Mouse (Mus musculus) yolk sac, embryonic 10.5 days (tissue): ENCODE measurements around the gene Ccdc89.
A peak's percentile ranks its signal among the peaks of the same experiment; 100 is the strongest.

Experiments used
- DNase-seq: peaks from one replicate; pipeline ENCODE4 v3.0.0-alpha.2; 2017; ENCODE audit warnings: low spot score

Ccdc89 gene

DNA sequence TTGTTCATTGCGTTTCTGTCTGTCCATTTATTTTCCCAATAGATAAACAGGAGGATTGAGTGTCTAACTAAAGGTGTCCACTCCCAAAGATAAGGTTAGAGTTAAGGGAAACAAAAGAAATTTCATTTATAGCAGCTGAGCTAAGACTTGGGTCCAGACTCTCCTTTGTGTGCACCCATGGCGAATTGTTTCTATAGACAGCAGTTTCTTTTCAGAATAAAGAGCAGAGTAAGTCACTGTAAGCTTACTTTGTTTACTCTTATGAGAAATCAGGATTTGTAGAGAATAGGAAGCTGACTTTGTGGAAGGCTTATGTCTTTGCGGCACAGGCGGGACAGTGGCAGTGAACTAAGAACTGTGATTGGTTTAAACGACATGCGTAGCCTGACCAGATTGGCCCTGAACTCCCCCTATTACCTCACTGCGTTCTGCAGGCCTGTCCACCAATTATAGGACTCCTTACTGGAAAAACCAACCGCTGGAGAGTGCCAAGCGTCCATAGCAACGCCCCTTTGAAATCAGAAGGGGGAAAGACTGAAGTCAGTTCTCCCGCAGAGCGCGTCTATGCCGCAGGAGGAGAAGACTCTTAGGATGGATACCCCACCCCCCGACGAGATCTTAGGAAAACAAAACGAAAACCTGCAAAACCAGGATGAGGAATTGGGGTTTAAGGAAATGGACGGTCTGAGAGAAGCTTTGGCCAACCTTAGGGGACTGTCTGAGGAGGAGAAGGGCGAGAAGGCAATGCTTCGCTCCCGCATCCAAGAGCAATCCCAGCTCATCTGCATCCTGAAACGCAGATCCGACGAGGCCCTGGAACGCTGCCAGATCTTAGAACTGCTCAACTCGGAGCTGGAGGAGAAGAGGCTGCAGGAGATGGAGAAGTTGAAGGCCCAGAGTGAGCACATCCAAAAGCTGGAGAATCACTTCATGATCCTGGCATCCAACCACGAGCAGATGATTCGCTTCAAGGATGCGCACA, at the start of gene Ccdc89:
Ccdc89 (plus strand) TSS at position 558 of the 982 bp plus-strand sequence.
- DNase-seq, result peak; percentile 81

DNA sequence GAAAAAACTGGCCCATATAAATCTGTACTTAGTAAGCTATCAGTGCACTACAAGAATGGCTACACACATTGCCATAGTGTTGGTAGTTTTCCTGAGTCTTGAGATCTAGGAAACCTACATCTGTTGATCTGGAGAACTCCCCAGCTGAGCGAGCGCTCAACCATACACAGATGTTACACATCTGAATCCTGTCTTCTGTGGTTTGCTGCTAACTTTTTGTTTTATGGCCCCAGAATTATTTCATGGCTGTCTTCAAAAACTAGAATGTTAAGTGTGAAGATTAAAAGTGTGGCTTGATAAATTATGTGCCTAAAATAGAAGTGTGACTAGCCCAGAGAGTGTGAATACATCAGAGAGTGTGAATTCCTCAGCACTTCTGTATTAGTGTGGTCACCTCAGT, 42.0 kb upstream of the Ccdc89 start:
- no peak for DNase-seq

DNA sequence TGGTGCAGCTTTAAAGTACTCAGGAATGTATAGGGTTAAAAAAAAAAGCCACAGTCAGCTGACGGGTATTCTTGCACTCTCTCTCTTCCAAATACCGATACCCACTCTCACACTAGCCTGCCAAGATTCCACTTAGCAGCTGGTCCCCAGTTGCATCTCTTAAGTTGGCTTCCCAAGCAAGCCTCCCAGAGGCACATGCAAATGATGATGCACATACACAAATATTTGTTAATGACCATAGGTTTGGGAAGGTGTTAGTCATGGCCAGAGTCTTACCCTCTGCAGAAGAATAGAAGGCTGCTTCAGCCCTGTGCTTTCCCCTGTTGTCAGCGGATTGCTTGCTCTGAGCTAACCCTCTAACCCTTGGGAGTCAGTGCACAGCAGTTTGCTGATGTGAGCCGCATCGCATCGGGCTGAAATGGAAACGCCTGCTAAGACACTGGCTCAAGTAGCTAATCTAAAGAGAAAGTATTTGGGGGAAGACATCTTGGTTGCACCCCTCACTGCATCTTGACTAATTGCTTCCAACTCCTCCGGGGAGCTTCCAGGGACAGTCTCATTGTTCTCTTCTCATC, 39.4 kb upstream of the Ccdc89 start:
- no peak for DNase-seq

DNA sequence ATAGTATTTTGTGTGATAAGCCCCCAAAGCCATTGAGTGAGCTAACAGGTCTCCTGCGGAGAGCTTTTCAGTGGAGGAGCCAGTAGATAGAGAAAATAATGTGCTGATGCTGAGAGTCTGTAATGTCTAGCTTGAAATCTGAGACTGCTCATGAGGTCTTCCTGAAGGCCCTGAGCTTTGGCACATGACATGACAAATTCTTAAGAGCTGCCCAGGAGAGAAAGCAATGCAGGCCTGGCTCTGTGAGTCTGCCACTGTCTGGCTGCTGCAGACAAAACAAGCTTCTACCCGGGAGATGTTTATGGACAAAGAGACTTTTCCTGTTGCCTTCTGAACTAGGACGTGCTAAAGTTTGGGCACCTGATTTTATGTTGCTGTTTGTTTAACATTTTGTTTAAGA, 36.6 kb upstream of the Ccdc89 start:
- no peak for DNase-seq

DNA sequence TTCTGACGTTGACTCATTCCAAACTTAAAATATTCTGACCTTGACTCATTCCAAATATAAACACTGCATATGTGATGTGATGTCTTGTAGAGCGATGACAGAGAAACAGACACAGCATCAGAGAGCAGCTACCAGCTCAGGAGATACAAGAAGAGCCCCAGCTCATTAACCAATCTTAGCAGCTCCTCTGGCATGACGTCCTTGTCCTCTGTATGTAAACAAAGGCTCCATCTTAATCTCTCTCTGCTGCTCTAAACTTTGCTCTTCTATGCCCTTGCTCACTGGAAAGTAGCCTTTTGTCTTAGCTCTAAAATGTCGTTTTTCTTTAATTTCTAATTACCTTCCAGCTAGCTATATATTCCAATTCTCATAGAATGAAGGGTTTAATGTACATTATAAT, 31.3 kb upstream of the Ccdc89 start:
- no peak for DNase-seq

DNA sequence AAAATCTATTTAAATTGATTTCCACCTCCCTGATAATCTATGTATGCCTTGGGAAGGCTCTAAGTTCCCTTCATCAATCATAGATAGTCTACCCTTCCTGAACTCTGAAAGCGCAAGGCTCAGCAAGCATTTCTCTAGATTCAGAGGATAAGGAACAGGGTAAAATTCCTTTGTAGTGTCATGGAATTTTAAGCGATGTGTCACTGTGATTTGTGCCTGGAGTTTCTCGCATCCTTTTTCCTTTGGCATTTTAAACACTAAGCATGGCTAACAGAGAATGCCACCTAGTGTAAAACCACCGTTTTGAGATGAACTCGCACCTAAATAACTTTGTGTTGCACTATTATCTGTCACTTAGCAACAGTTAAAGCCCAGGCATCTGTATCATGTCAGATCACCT, 30.4 kb upstream of the Ccdc89 start:
- no peak for DNase-seq

DNA sequence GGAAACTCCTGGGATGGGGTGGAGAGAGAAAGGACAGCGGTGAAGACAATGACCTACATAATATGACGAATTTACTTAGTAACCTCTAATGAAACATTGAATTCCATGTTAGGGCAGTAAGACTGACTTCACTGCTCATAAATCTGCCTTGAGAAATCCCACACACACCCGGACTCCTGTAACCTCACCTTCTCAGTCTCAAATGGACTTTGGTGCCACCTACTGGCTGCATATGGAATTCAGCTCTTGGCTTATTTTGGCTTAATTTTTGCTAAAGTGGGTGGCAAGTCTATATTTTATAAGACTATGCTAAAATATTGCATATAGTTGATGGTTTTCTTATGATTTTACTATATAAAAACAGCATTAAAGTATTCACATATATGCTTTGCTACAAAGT, 16.4 kb upstream of the Ccdc89 start:
- no peak for DNase-seq

DNA sequence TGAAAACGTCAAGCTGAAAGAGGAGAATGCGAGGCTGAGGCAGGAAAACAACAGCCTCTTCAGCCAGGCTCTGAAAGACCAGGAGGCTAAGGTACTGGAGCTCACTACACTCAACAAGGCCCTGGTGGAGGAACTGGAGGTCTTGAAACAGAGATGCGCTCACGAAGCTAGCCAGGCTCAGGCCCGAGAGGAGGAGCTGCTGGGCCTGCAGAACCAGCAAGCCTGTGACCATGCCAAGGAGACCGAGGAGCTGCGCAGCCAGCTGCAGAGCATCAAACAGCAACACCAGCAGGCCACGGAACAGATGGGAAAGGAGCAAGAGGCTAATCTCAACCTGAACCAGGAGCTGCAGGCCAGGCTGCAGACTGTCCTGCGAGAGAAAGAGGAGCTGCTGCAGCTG, 629 bp downstream of the Ccdc89 start:
- no peak for DNase-seq

DNA sequence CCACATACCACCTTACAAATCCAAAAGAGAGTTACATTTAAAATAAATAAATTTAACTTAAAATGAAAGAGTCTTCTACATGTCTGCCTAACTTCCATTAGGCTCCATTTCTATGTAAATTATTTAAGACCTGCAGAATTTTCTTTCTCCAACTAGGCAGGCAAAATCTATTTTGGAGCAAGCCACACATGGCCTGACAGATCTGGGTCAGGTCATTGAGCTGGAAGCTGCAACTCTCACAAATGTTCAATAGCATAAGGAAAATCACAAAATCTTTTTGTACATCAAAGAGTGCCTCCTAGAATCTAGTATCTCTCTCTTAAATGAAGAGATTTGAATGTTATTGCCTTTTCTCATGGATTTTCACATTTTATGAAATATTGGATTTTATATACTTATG, 5.8 kb downstream of the Ccdc89 start:
- DNase-seq, result no peak

DNA sequence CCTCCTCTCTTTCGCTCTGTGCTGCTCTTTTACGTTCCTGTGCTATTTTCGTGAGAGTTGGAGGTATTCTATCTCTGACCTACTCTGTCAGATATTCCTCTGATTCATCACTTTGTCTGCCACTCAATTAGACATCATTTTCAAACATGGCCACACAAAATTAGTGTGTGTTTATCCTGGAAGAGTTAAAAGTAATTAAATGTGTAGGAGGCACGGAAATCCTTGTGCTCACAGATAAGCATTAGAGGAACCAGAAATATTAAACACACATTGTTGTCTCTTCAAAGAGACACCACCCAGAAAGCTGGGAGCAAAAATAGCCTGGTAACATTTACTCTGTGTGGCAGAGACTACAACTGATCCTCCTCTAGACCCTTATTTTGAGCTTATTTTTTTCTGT, 13.7 kb downstream of the Ccdc89 start:
- DNase-seq, result no peak

DNA sequence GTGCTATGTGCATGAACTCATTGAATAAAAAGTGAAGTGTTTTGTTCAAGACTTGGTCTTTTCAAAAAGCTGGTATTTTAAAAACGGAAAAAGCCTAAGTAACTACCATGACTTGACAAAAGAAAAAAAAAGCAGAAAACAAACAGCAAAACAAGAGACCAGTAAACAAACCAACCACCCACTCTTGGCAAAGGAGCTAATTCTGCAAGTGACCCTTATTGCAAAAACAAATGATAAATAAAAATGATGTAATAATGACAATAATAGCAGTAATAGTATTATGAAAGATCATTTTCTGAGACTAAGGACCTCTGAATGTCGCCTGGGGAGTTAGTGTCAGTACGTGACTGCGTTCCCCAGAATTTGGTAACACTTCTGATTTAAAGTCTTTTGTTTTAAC, 15.7 kb downstream of the Ccdc89 start:
- DNase-seq, result no peak

DNA sequence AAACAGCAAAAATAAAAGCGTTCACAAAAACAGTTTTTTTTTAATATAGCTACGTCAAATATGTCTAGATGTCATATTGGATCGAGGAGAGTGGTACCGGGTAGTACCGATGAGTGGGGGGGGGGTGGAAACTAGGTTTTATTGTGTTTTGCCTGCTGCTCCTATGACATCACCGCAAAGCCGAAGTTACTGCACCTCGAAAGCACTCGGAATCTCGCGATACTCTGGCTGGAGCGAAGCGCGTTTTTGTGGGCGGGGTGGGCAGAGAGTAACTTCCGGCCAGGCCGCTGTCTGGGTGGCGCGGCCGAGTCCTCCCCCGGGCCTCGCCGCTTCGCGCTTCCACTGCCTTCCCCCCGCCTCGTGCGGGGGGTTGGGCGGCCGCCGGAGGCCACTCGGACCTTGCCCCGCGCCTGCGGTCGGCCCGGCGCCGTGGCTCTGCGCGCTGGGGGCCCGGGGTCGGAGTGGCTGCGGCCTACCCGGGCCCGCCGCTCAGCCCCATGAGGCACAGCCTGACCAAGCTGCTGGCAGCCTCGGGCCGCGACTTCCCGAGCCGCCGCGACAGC, 16.2 kb downstream of the Ccdc89 start, which contains the start of gene Crebzf:
Crebzf (plus strand) TSS at position 212 of the 563 bp plus-strand sequence.
- peak; percentile 97 for DNase-seq

DNA sequence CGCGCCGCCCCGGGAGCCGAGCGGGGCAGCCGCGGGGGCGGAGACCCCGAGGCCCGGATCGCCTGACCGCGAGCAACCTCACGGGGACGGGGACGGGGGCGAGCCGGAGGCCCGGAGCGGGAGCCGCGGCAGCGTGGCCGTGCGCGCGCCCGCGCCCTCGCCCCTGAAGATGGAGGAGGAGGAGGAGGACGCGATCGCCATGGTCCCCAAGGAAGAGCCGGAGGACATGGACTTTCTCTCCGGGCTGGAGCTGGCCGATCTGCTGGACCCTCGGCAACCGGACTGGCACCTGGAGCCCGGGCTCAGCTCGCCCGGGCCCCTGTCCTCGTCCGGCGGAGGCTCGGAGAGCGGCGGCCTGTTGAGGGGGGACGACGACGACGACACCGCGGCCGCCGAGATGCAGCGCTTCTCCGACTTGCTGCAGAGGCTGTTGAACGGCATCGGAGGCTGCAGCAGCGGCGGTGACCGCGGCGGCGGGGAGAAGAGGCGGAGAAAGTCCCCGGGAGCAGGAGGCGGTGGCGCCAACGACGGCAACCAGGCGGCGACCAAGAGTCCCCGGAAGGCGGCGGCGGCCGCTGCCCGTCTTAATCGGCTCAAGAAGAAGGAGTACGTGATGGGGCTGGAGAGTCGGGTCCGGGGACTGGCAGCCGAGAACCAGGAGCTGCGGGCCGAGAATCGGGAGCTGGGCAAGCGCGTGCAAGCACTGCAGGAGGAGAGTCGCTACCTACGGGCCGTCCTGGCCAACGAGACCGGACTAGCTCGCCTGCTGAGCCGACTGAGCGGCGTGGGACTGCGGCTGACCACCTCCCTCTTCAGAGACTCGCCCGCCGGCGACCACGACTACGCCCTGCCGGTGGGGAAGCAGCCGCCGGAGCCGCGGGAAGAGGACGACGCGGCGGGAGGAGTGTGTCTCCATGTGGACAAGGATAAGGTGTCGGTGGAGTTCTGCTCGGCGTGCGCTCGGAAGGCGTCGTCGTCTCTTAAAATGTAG, 17.0 kb downstream of the Ccdc89 start:
- peak; percentile 65 for DNase-seq

DNA sequence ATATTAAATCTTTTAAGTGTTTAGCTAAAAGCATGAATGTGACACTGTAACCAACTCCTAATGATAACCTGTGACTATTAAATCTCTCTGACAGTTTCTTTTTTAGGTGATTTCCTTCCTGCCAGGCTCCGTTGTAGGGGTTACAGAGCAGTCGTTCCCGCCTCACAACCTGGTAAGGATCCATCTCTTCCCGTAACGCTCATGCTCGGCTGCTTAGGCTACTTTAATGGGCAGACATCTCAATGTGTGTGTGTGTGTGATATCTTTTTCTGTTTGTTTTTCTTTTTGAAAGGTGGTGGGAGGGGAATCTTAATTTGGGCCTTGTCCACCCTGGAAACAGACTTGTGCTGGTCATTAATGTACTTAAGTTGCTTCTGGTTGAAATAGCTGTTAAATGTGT, 17.8 kb downstream of the Ccdc89 start:
- DNase-seq, result no peak

DNA sequence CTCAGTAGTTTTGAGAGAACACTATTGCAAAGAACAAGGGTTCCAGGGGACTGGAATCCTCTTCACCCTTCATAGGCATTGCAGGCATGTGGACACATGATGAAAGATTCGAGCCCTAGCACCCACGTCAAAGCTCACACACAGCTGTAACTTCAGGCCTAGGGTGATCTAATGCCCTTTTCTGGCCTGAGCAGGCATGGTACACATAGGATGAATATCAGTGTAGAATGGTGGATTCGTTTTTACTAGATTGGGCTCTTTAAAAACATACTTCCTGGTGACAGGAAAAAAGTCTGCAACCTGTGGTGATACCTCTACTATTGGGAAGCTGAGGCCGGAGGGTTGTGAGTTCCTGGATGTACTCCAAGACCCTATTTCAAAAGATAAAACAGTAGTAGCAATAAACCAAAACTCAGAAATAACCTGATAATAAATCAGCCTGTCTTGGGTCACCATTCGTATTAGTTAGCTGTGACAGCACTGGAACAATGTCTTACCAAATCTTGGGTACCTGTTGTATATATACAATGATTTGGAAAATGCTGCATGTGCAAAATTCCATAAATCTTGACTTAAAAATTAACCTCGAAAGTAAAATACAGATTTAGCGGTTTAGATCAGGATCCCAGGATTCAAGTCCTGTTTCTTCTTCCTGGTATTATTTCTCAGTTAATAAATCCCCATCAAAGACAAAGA, 29.9 kb downstream of the Ccdc89 start:
- DNase-seq, result no peak

DNA sequence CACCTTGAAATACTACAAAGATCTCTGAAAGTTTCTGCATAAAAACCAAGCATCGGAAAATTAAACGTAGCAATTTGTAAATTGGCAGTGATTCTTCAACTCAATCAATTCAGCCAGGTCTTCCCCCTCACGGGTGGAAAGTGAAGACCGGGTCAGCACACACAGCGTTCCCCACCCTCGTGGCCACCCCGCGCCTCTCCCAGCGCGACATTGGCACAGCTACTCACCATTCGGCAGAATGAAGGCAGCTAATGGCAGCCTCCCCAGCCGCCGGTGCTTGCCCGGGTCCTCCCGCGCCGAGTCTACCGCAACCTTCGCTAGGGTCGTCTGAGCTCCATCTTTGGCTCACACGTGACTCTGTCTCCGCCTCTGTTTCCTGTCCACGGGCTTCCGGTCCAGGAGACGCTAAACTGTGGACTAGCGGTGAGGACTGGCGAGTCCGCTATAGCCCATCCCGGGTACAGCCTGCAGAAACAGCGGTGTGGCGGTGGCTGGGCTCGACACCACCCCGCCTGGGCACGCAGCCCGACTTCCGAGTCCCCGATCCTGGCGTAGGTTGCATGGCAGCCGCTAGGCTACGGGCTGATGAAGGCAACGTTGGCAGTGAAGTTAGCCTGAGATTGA, 30.6 kb downstream of the Ccdc89 start, which contains the start of gene Tmem126a:
Tmem126a (minus strand) TSS at position 385 of the 624 bp plus-strand sequence.
- peak; percentile 86 for DNase-seq

DNA sequence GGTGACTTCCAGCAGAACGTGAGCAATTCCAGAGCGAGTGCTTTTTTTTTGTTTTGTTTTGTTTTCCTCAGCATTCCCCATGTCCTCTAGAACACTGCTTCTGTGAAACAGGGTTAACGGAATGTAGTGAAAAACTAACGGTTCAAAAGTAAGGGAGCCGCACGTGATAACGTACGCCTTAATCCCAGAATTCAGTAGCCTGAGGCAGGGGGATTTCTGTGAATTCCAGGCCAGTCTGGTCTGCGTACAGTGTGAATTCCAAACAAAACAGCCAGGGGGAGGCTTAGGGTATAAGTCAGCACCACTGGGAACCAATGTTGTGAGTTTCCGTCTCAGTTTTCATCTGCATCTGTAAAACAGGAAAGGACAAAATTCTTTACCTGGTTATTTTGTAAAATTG, 31.1 kb downstream of the Ccdc89 start:
- peak; percentile 32 for DNase-seq

DNA sequence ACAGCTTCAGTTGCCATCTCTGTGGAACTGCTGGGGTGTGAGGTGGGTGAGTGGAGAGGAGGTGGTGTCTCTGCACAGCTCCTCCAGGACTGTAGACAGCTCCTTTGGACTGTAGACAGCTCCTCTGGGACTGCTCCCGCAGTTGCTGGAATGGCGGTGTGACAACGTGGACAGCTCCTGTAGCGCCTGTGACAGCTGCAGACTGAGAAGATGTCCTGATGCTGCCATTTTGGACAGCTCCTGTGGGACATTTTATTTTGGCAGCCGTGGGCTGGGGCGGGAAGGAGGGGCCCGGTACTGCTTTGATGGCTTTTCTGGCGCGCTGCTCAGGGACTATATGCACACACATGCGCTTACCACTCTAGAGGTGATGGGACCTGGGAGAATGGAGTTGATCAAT, 34.0 kb downstream of the Ccdc89 start:
- peak; percentile 54 for DNase-seq

DNA sequence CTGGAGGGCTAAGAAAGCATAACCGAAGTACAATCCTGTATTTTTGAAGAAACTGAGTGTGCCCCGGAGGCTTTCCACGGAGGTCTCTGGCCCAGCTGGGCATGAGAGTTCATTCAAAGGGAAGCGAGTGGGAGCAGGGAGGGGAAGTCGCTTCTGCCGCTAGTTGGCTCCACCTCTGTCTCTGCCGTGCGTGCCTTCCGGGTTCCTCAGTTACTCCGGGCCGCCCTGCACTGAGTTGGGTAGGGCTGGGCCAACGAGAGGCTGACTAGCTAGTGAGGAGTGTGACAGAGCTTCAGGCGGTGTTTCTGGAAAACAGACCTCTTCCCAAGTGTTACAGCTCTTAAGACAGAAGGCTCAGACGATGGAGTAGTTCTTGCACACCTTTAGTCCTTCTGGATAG, 34.6 kb downstream of the Ccdc89 start:
- DNase-seq, result no peak

DNA sequence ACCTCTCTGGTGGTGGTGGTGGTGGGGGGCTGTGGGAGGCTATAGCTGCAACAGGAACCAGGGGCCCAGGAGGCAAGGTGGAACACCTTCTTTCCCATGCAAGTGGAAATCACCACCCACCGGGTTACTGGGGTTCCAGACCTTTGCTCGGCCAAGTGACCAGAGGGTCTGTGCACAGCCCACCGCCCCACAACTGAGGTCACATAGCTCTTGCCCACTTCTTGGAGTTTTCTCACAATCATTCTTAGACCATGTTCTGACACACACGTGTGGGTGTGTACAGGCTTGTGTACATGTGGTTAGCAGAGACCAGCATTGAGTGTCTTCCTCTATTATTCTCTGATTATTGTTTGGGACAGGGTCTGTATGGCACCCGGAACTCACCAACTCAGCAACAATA, 35.1 kb downstream of the Ccdc89 start:
- DNase-seq, result no peak

DNA sequence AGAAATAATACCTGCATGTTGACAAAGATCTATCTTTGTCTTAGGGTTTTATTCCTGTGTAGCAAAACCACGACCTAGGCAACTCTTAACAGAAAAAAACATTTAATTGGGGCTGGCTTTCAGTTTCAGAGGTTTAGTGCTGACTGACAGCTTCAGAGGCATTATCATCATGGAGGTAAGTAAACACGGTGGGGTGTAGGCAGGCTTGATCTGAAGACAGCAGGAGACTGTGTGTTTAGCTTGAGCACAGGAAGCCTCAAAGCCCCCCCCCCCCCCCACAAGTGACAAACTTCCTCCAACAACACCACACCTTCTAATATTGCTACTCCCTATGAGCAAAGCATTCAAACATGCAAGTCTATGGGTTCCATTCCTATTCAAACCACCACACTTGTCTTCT, 47.1 kb downstream of the Ccdc89 start:
- no peak for DNase-seq
